Mouse (Mus musculus) forebrain, embryonic 11.5 days (tissue): ENCODE results near the gene Ndufa6. TPM values are rescaled to one million over a fixed set of nuclear protein-coding genes. Genes with fewer than 3 reads are reported as not detected.

Experiments used
- ATAC-seq: fragments of 200-750 bp; cut with Nextera tagmentation; replicated peaks from 2 replicates; pipeline ENCODE4 v1.8.0; 2017; ENCODE audit warnings: moderate TSS enrichment; ENCODE audit not compliant: low FRiP score
- DNase-seq: peaks from one replicate; pipeline ENCODE4 v3.0.0-alpha.2; 2017; ENCODE audit warnings: low spot score
- H3K27ac ChIP-seq: fragments of 300-500 bp; sonication (generic); 2 replicates; pipeline ENCODE4 v1.5.1; 2014; ENCODE audit warnings: low read depth, low read length
- H3K27me3 ChIP-seq: fragments of 300-500 bp; sonication (generic); 2 replicates; pipeline ENCODE4 v1.6.1; 2014; ENCODE audit warnings: mild to moderate bottlenecking, low read length, mixed read lengths; ENCODE audit not compliant: control insufficient read depth, insufficient read depth
- H3K36me3 ChIP-seq: fragments of 300-500 bp; sonication (generic); 2 replicates; pipeline ENCODE4 v1.6.1; 2014; ENCODE audit warnings: mild to moderate bottlenecking, low read length, moderate library complexity, mixed read lengths; ENCODE audit not compliant: control insufficient read depth, insufficient read depth
- H3K4me1 ChIP-seq: fragments of 300-500 bp; sonication (generic); replicated peaks from 2 replicates; pipeline ENCODE4 v1.6.1; 2014; ENCODE audit warnings: low read length, mixed read lengths; ENCODE audit not compliant: control insufficient read depth, insufficient read depth
- H3K4me2 ChIP-seq: fragments of 300-500 bp; sonication (generic); 2 replicates; pipeline ENCODE4 v1.6.1; 2014; ENCODE audit warnings: low read depth, mild to moderate bottlenecking, low read length, moderate library complexity, mixed read lengths; ENCODE audit not compliant: severe bottlenecking
- H3K4me3 ChIP-seq: fragments of 300-500 bp; sonication (generic); 2 replicates; pipeline ENCODE4 v1.5.1; 2014; ENCODE audit warnings: low read depth, low read length
- H3K9ac ChIP-seq: fragments of 300-500 bp; sonication (generic); 2 replicates; pipeline ENCODE4 v1.6.1; 2014; ENCODE audit warnings: low read length
- H3K9me3 ChIP-seq: fragments of 300-500 bp; sonication (generic); 2 replicates; pipeline ENCODE4 v1.6.1; 2016; ENCODE audit warnings: low read length, mixed read lengths; ENCODE audit not compliant: control insufficient read depth
- WGBS: fragments of 180-500 bp; shearing (Covaris S2); extraction: QIAGEN DNeasy Blood & Tissue Kit; methylation state at CpG from one replicate; pipeline ENCODE4 v1.1.7; 2014; 5-methylcytosine and 5-hydroxymethylcytosine counted together
- microRNA-seq: library from miRNA; unstranded; fragments of <30 nt; microRNA quantifications from one replicate; pipeline ENCODE4, GENCODE M21; 2016; ENCODE audit not compliant: insufficient number of aligned reads
- polyA plus RNA-seq: library from polyadenylated mRNA; unstranded; fragments of >200 nt; fragmentation: Nextera tagmentation; extraction: Ambion mirVana; gene quantifications from 2 replicates; pipeline ENCODE4 v1.2.1, GENCODE M21; 2014

Gene Ndufa6
- polyA plus RNA-seq, 1 experiment from 2014 or later, result 275 TPM

- Histone ChIP-seq H3K4me3 (no peak overlapping the region), H3K9ac (no peak overlapping the region), H3K27me3 (no peaks in the 10 kb centered on the region), H3K27ac (no peak overlapping the region), H3K9me3 (no peaks in the 10 kb centered on the region), H3K4me1 (no peaks in the 10 kb centered on the region), H3K4me2 (no peak overlapping the region), H3K36me3 (no peaks in the 10 kb centered on the region; the same call in 1 of the 2 replicates)
- WGBS, result 87% methylated on average over 2 of the region's 2 CpGs
- no peak for DNase-seq
- ATAC-seq, result no peak
Measured at GRCm38 (mm10) chr15:82325382-82325781, 28.7 kb downstream of the Ndufa6 start.

DNA sequence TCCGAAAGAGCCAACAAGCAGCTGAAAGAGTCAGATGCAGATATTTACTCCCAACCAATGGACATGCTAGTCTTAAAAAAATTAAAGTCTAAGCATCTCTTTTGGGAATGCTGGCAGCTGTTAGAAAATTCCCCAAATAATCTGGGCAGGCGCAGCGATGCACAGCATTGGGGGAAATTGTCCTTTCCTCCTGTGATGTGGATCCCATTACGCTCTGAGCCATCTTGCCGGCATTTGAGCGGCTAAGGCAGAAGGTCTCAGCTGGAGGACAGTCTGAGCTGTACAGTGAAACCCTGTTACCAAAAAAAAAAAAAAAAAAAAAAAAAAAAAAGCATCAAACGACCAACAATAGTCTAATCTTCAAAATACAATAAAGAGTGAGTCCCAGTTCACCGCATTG, 31.9 kb downstream of the Ndufa6 start:
- no peak for ATAC-seq
- no peak for DNase-seq
- no peak overlapping the region for H3K4me3 ChIP-seq
- H3K27me3 ChIP-seq, result no peaks in the 10 kb centered on the region
- no peak overlapping the region for H3K9ac ChIP-seq
- H3K9me3 ChIP-seq, result no peaks in the 10 kb centered on the region
- no peaks in the 10 kb centered on the region for H3K36me3 ChIP-seq
- 78% methylated on average over 8 of the region's 8 CpGs for WGBS
- H3K4me1 ChIP-seq, result no peaks in the 10 kb centered on the region
- no peak overlapping the region for H3K27ac ChIP-seq
- no peak overlapping the region for H3K4me2 ChIP-seq

DNA sequence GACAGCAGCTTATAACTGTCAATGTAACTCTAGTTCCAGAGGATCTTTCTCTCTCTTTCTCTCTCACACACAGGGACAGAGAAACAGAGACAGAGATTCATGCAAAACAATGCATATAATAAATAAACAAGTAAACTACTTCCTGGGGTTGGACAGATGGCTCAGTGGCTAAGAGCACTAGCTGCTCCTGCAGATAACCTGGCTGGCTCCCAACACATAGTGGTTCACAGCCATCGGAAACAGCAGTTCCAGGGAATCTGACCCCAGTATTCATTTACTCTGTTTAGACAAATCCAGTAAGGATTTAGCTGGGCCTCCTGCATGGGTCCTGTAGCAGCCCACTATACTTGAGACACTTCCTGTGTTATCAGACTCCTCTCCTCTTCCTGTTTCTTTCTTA, 34.5 kb downstream of the Ndufa6 start:
- H3K36me3 ChIP-seq, result no peaks in the 10 kb centered on the region
- WGBS, result 91% methylated on average over 1 of the region's 1 CpGs
- H3K9me3 ChIP-seq, result no peaks in the 10 kb centered on the region
- no peak for ATAC-seq
- no peak overlapping the region for H3K4me3 ChIP-seq
- no peak overlapping the region for H3K27ac ChIP-seq
- H3K27me3 ChIP-seq, result no peaks in the 10 kb centered on the region
- H3K4me1 ChIP-seq, result no peaks in the 10 kb centered on the region
- H3K4me2 ChIP-seq, result no peak overlapping the region
- no peak for DNase-seq
- H3K9ac ChIP-seq, result no peak overlapping the region

- ATAC-seq (no peak), DNase-seq (no peak)
- no peak overlapping the region for H3K27ac ChIP-seq
- H3K4me3 ChIP-seq, result no peak overlapping the region
- no peaks in the 10 kb centered on the region for H3K27me3 ChIP-seq
- no peaks in the 10 kb centered on the region for H3K4me1 ChIP-seq
- H3K4me2 ChIP-seq, result no peak overlapping the region
- no peaks in the 10 kb centered on the region for H3K36me3 ChIP-seq
- H3K9me3 ChIP-seq, result no peaks in the 10 kb centered on the region
- no peak overlapping the region for H3K9ac ChIP-seq
- WGBS, result 88% methylated on average over 6 of the region's 6 CpGs
Measured at GRCm38 (mm10) chr15:82317839-82318238, 36.3 kb downstream of the Ndufa6 start.

GRCm38 (mm10) chr15:82308416-82308815, 45.7 kb downstream of the Ndufa6 start:
- Histone ChIP-seq H3K9me3 (no peaks in the 10 kb centered on the region), H3K27ac (no peak overlapping the region), H3K4me2 (no peak overlapping the region), H3K9ac (no peak overlapping the region), H3K4me3 (no peak overlapping the region), H3K36me3 (no peaks in the 10 kb centered on the region), H3K27me3 (no peaks in the 10 kb centered on the region; the same call in 1 of the 2 replicates), H3K4me1 (no peaks in the 10 kb centered on the region)
- no peak for ATAC-seq
- 92% methylated on average over 3 of the region's 3 CpGs for WGBS
- no peak for DNase-seq

DNA sequence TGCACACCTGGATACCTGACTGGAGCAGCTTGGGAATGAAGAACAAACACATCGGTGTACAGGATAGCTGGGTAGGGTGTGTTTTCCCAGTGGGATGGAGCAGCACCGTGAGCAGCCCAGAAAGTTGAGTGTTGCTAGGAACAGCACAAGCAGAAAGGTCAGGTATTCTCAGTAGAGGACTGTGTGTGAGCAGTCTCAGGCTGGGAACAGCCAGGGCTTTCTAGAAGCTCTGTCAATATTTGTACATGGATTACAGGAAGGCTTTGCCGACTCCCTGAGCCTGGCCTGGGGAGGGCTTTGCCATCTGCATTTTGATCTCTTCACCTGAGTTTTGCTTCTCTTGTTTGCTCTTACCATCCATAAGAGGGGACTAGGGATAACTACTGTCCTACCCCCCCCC, 47.0 kb downstream of the Ndufa6 start:
- no peaks in the 10 kb centered on the region for H3K9me3 ChIP-seq
- no peaks in the 10 kb centered on the region for H3K4me1 ChIP-seq
- H3K36me3 ChIP-seq, result no peaks in the 10 kb centered on the region
- DNase-seq (no peak), ATAC-seq (no peak)
- no peaks in the 10 kb centered on the region; the same call in 1 of the 2 replicates for H3K27me3 ChIP-seq
- H3K4me2 ChIP-seq, result no peak overlapping the region
- no peak overlapping the region for H3K4me3 ChIP-seq
- WGBS, result 74% methylated on average over 3 of the region's 3 CpGs
- H3K9ac ChIP-seq, result no peak overlapping the region
- H3K27ac ChIP-seq, result no peak overlapping the region

Small RNA genes lying within 50 kb of the gene (microRNA-seq; reads per million reads assigned to microRNA genes)
- gene Mir7684, result not detected

Other genes starting within 250 kb of the Ndufa6 start
- 23.6 and 25.5 TPM in 2 replicates for gene Ccdc134, start 226.4 kb downstream of the Ndufa6 start, polyA plus RNA-seq
- 209 and 216 TPM in 2 replicates for gene Srebf2, start 207.1 kb downstream of the Ndufa6 start, polyA plus RNA-seq
- gene Shisa8, start 141.5 kb downstream of the Ndufa6 start, polyA plus RNA-seq, result 0.87 and 1.2 TPM in 2 replicates
- gene Tnfrsf13c, start 130.0 kb downstream of the Ndufa6 start, polyA plus RNA-seq, result 0.35 and 0.64 TPM in 2 replicates
- 91.6 and 100 TPM in 2 replicates for gene Cenpm, start 109.6 kb downstream of the Ndufa6 start, polyA plus RNA-seq
- 2.2 and 2.4 TPM in 2 replicates for gene 1500009C09Rik, start 101.9 kb downstream of the Ndufa6 start, polyA plus RNA-seq
- gene Sept3, start 79.4 kb downstream of the Ndufa6 start, polyA plus RNA-seq, result 157 and 162 TPM in 2 replicates
- 0.19 TPM in 1 of 2 replicates, not detected in the other for gene Wbp2nl, start 55.4 kb downstream of the Ndufa6 start, polyA plus RNA-seq
- 23.5 and 24.9 TPM in 2 replicates for gene Naga, start 15.4 kb downstream of the Ndufa6 start, polyA plus RNA-seq
- gene Pheta2, start 15.4 kb downstream of the Ndufa6 start, polyA plus RNA-seq, result 5.0 and 5.4 TPM in 2 replicates
- 236 and 244 TPM in 2 replicates for gene Smdt1, start 15.4 kb downstream of the Ndufa6 start, polyA plus RNA-seq
- 2.5 and 3.6 TPM in 2 replicates for gene Cyp2d22, start 25.9 kb upstream of the Ndufa6 start, polyA plus RNA-seq
- not detected in 2 replicates for gene Cyp2d11, start 39.7 kb upstream of the Ndufa6 start, polyA plus RNA-seq
- not detected in 2 replicates for gene Cyp2d10, start 52.9 kb upstream of the Ndufa6 start, polyA plus RNA-seq
- gene Cyp2d9, start 79.1 kb upstream of the Ndufa6 start, polyA plus RNA-seq, result not detected in 2 replicates
- not detected in 2 replicates for gene Cyp2d12, start 200.8 kb upstream of the Ndufa6 start, polyA plus RNA-seq